Mouse (Mus musculus) granulocyte monocyte progenitor cell, adult 5-6 weeks (primary cell): ENCODE measurements at regions not wholly inside any gene's neighbourhood (a gene's known extent, or its start where the extent isn't known, plus 50 kb on each side); places are given as distances from the start of the nearest gene placed in this dataset.

Experiments used
- ATAC-seq: replicated peaks from 2 replicates; pipeline ENCODE4 v1.8.0; 2016; ENCODE audit warnings: mild to moderate bottlenecking, moderate TSS enrichment, inconsistent platforms; ENCODE audit not compliant: poor library complexity, severe bottlenecking

DNA sequence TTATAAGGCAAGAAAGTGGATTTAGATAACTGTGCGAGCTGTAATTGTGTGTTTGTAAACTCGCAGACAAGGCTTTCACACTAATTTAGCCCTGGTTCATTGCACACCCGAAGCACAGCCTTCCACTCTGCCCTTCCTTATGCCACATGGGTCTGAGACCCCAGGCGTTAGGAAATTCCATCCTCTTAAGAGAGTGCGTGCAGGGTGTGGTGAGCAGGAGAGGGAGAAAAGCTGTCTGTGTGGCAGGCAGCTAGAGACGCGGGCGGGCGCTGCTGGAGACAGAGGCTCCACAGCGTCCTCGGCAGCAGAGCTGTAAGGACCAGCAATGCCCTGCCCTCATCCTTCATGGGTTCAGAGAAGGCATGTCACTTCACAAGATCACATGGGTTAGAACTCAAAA is 176.6 kb upstream of the Dapk1 start:
- no peak for ATAC-seq

DNA sequence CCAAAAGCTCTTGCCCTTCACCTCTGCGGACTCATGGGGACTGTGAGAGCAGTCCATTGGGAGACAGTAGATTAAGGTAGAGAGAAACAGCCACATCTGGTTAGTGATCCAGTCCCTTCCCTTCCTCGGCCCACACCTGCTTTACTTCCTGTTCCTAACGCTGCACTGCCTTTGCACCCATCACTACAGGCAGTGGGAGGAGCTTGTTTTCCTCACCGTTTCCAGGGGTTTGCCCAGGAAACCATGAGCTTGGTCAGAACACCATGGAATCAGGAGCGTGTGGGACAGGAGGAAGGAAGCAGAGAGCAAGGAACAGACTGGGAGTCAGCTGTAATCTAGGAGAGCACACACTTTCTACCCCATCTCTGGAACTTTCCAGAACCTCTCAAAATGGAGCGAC is 176.2 kb upstream of the Dapk1 start:
- no peak for ATAC-seq

- ATAC-seq: no peak
These were observed 175.4 kb upstream of the Dapk1 start for GRCm38 (mm10) chr13:60426192-60426840.

DNA sequence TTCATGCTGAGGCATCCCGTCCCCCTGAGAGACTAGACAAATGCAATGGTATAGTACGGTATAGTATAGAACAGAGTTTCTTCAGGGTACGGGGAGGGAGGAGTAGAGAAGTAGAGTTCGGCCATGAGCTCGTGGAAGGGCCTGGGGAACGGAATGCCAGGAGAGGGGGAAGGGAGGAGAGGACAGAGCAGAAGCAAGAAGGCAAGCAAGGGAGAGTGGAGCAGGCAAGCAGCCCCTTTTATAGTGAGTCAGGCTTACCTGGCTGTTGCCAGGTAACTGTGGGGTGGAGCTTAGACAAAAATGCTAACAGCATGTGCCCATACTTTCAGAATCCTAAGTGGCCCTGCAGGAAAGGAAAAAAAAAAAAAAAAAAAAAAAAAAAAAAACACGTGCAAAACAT is 174.7 kb upstream of the Dapk1 start:
- no peak for ATAC-seq

- 0 out of 2 replicates have a peak, but pooled peaks have one; percentile 9 for ATAC-seq
These were observed 173.9 kb upstream of the Dapk1 start for GRCm38 (mm10) chr13:60427755-60428385.

DNA sequence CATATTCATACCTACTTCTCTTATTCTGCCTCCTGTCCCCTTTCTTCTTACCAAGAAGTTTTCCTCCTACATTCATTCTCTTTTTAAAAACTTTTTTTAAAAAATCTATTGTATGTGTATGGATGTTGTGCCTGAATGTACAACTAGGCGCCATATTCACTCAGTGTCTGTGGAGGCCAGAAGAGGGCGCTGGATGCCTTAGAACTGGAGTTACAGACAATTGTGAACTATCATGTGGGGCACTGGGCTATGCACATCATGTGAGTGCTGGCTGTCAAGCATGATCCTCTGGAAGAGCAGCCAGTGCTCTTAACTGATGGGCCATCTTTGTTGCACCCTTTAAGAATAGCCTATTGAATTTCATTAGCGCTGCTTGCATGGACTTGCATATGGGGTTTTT is 172.6 kb upstream of the Dapk1 start:
- no peak for ATAC-seq

DNA sequence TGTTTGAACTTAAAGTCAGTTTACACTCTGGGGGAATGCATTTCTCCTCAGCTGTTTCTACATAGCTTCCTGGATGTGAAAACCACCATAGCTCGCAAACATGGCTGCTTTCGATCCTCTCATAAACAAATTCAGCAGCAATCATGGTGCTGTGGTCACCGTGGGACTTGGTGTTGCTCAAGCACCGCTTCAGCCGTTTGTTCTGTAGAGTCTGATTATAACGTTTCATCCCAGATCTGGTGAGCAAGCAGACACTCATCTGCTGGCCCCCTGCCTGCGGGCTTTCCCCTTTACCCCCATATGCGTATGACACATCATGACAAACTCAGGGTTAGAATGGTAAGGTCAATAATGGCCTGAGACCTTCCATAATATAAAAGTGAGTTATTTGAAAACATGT is 170.3 kb upstream of the Dapk1 start:
- ATAC-seq: peak; percentile 75

GRCm38 (mm10) chr13:60434221-60435210 is 167.2 kb upstream of the Dapk1 start:
- ATAC-seq: no peak

GRCm38 (mm10) chr13:60435333-60435732 is 166.4 kb upstream of the Dapk1 start:
- peak; percentile 44 for ATAC-seq

DNA sequence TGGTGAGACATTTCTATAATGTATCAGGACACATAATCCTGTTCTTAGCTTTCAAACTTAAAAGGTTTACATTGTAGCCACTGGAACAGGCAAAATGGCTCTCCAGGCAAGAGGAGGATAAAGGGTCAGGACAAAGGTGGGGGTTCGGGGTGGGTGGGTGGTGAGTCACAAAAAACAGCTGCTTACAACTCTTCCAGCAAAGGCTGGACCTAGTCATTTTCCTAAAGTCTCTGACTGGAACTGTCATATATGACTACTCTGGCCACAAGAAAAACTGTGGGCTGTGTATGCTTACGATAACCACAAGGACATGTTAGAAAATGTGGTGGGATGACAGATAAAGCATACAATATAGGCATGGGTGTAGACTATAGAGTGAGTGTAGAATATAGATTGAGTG is 163.6 kb upstream of the Dapk1 start:
- no peak for ATAC-seq

GRCm38 (mm10) chr13:60440586-60440985 is 161.2 kb upstream of the Dapk1 start:
- no peak for ATAC-seq

- no peak for ATAC-seq
These were observed 156.6 kb upstream of the Dapk1 start for GRCm38 (mm10) chr13:60445164-60445563.

- ATAC-seq: no peak
These were observed 154.8 kb upstream of the Dapk1 start for GRCm38 (mm10) chr13:60446926-60447325.

- no peak for ATAC-seq
These were observed 150.8 kb upstream of the Dapk1 start for GRCm38 (mm10) chr13:60450721-60451506.

GRCm38 (mm10) chr13:60453821-60454483 is 147.8 kb upstream of the Dapk1 start:
- peak; percentile 40 for ATAC-seq

- peak; percentile 56 for ATAC-seq
These were observed 146.6 kb upstream of the Dapk1 start for GRCm38 (mm10) chr13:60455033-60455619.

DNA sequence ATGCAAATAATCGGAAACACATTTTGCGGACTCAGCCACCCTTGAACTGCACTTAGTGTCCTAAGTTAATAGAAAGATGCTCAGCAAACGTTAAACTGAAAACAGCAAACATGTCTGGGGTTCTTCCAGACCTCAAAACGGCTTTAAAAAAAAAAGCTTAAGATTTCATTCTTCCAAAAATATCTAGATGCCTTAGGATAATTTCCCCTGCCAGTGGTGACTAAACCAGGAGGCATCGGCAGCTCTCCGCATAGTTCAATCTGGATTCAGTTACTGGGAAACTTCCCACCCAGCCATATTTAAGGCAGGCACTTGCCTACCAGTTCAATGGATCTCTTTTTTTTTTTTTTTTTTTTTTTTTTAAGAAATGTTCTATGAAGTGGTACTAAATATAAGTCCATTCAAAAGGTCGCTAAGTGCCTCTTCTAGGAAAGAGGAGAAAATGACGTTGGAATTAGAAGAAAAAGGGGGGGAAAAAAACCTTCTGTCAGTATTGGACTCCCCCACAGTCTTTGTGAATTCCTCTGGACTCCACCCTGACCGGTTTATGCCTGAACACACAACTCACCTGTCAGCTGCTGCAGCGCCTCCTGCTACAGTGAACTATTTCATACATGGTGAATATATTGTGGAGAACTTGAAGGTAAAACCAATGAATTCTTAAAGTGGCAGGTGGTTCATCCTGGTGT is 145.7 kb upstream of the Dapk1 start:
- no peak for ATAC-seq

- ATAC-seq: no peak
These were observed 144.5 kb upstream of the Dapk1 start for GRCm38 (mm10) chr13:60457277-60457676.

DNA sequence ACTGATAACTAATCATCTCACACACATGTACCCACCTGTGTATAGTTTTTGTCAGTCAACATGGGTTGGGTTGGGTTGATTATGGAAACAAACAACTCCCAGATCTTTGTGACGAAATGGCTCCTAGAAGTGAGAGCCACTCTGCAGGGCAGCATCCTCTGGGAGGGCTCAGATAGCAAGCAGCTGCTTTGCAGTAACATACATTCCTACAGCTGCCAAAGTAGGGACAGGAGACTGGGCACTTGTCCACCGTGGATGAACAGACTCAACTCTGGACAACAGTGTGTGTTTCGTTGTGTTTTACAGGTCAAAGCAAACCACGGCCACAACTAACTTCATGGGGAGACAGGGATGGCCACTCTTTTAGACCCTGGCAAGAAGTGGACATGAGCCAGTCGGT is 142.7 kb upstream of the Dapk1 start:
- ATAC-seq: no peak
